Comparison of ENCODE assay signal across 17 mouse cellular contexts in the genomic region with DNA sequence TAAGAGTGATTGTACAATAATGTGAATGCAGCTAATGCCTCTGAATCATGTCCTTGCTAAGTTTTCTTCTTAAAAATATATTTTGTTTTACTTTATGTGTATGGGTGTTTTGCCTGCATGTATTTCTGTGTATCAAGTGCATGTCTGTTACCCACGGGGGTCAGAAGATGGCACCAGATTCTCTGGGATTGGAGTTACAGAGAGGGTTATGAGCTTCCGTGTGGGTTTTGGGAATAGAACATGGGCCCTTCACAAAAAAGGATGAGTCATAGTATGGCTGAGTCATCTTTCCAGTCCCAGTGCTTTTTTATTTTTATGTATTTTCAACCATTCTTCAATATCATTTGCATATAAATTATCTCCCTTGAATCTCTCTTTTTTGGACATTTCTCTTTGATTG.
DNase-seq lines count a peak whose midpoint lies in the region; ATAC-seq and TF ChIP-seq lines count a peak whose summit lies in the region.
"Had no signal": no experiment of that assay in that cellular context is flagged by ENCODE, and none has a peak within 500 bp of the region (broad histone marks: within the 10 kb centered on the region; RNA-seq: fewer than 3 reads in every experiment).

No protein-coding gene starts in this region.

- no peak for ATAC-seq in hindbrain, embryonic 11.5 days (ENCODE audit: low FRiP score)
- no peak for ATAC-seq in midbrain, postnatal 0 days (ENCODE audit: low FRiP score)
- ATAC-seq in midbrain, embryonic 16.5 days: no peak
- ATAC-seq in CD4-positive, CD25-positive, alpha-beta regulatory T cell, adult 4 months: no peak
- ATAC-seq: intestine, embryonic 15.5 days; liver, embryonic 12.5 days had no signal

- DNase-seq in cerebellum, postnatal 10 days: peak; percentile 10 to 18
- no peak for DNase-seq in cerebellum, adult 11 months
- DNase-seq in hindbrain, embryonic 11.5 days (ENCODE audit: low spot score): peak; percentile 4
- DNase-seq in hindbrain, embryonic 10.5 days (ENCODE audit: low spot score): no peak
- no peak for DNase-seq in midbrain, postnatal 0 days (ENCODE audit: low spot score)
- peak; percentile 14 for DNase-seq in embryo, embryonic 11 days
- DNase-seq: adrenal gland, adult 8-10 months; kidney, postnatal 10 days; retina, postnatal 1 day; thymus, postnatal 36 days had no signal

- no peaks in the 10 kb centered on the region for H3K4me1 ChIP-seq in hindbrain, embryonic 11.5 days (replicated peaks; ENCODE audit: control insufficient read depth, insufficient read depth, low read length)
- H3K4me1 ChIP-seq in hindbrain, embryonic 10.5 days (replicated peaks): no peaks in the 10 kb centered on the region
- no peaks in the 10 kb centered on the region for H3K4me1 ChIP-seq in midbrain, postnatal 0 days (ENCODE audit: insufficient read depth, low read length)
- H3K4me1 ChIP-seq in midbrain, embryonic 16.5 days (ENCODE audit: control insufficient read depth, insufficient read depth, low read length): peaks cover 5% of the 10 kb centered on the region; the same call in 1 of the 2 replicates
- H3K4me1 ChIP-seq: intestine, embryonic 15.5 days; limb, embryonic 10.5 days; liver, embryonic 12.5 days; neural tube, embryonic 15.5 days had no signal

- H3K4me3 ChIP-seq in hindbrain, embryonic 11.5 days (ENCODE audit: low read depth, low read length): no peak overlapping the region
- no peak overlapping the region for H3K4me3 ChIP-seq in hindbrain, embryonic 10.5 days
- no peak overlapping the region for H3K4me3 ChIP-seq in midbrain, postnatal 0 days (ENCODE audit: low read depth, low read length)
- H3K4me3 ChIP-seq in midbrain, embryonic 16.5 days (ENCODE audit: low read depth, low read length): no peak overlapping the region
- H3K4me3 ChIP-seq: intestine, embryonic 15.5 days; limb, embryonic 10.5 days; liver, embryonic 12.5 days; neural tube, embryonic 15.5 days had no signal

- H3K36me3 ChIP-seq in hindbrain, embryonic 11.5 days (ENCODE audit: control insufficient read depth, insufficient read depth, low read length): no peaks in the 10 kb centered on the region
- H3K36me3 ChIP-seq in hindbrain, embryonic 10.5 days: no peaks in the 10 kb centered on the region
- H3K36me3 ChIP-seq in midbrain, postnatal 0 days (ENCODE audit: insufficient read depth, low read length): no peaks in the 10 kb centered on the region
- no peaks in the 10 kb centered on the region for H3K36me3 ChIP-seq in midbrain, embryonic 16.5 days (ENCODE audit: control insufficient read depth, insufficient read depth, low read length)
- H3K36me3 ChIP-seq: G1E; intestine, embryonic 15.5 days; limb, embryonic 10.5 days; liver, embryonic 12.5 days; neural tube, embryonic 15.5 days had no signal

- TF ChIP-seq CTCF in midbrain, postnatal 0 days (IDR thresholded peaks at IDR 0.05): peak; percentile 29

- 74% methylated on average over 2 of the region's 2 CpGs for WGBS in hindbrain, embryonic 11.5 days
- WGBS in hindbrain, embryonic 10.5 days: 74% methylated on average over 2 of the region's 2 CpGs
- WGBS in midbrain, postnatal 0 days: 61% methylated on average over 2 of the region's 2 CpGs
- 57% methylated on average over 2 of the region's 2 CpGs for WGBS in midbrain, embryonic 16.5 days

- H3K4me2 ChIP-seq in hindbrain, embryonic 11.5 days (replicated peaks; ENCODE audit: low read depth, low read length): no peak overlapping the region
- no peak overlapping the region for H3K4me2 ChIP-seq in midbrain, postnatal 0 days (ENCODE audit: low read depth, low read length, poor library complexity, severe bottlenecking)
- H3K4me2 ChIP-seq in midbrain, embryonic 16.5 days (ENCODE audit: low read length): no peak overlapping the region
- H3K4me2 ChIP-seq: intestine, embryonic 15.5 days; liver, embryonic 12.5 days; neural tube, embryonic 15.5 days had no signal

- no peaks in the 10 kb centered on the region for H3K27me3 ChIP-seq in hindbrain, embryonic 11.5 days (ENCODE audit: control insufficient read depth, insufficient read depth, low read length)
- no peaks in the 10 kb centered on the region for H3K27me3 ChIP-seq in hindbrain, embryonic 10.5 days (ENCODE audit: insufficient read depth, poor library complexity, severe bottlenecking)
- no peaks in the 10 kb centered on the region for H3K27me3 ChIP-seq in midbrain, postnatal 0 days (ENCODE audit: insufficient read depth, low read length)
- H3K27me3 ChIP-seq in midbrain, embryonic 16.5 days (ENCODE audit: control insufficient read depth, insufficient read depth, low read depth, low read length): no peaks in the 10 kb centered on the region
- H3K27me3 ChIP-seq: intestine, embryonic 15.5 days; liver, embryonic 12.5 days; neural tube, embryonic 15.5 days had no signal

- H3K27ac ChIP-seq in hindbrain, embryonic 11.5 days (ENCODE audit: low read depth, low read length): no peak overlapping the region
- H3K27ac ChIP-seq in hindbrain, embryonic 10.5 days: no peak overlapping the region
- no peak overlapping the region for H3K27ac ChIP-seq in midbrain, postnatal 0 days (ENCODE audit: low read depth, low read length)
- H3K27ac ChIP-seq in midbrain, embryonic 16.5 days (ENCODE audit: low read length): no peak overlapping the region
- H3K27ac ChIP-seq: intestine, embryonic 15.5 days; limb, embryonic 10.5 days; liver, embryonic 12.5 days; neural tube, embryonic 15.5 days had no signal

- H3K9me3 ChIP-seq in hindbrain, embryonic 11.5 days (ENCODE audit: control insufficient read depth, low read length): no peaks in the 10 kb centered on the region
- no peaks in the 10 kb centered on the region for H3K9me3 ChIP-seq in hindbrain, embryonic 10.5 days
- no peaks in the 10 kb centered on the region for H3K9me3 ChIP-seq in midbrain, postnatal 0 days (ENCODE audit: low read length)
- no peaks in the 10 kb centered on the region for H3K9me3 ChIP-seq in midbrain, embryonic 16.5 days (replicated peaks; ENCODE audit: control insufficient read depth, low read length, poor library complexity, severe bottlenecking)
- H3K9me3 ChIP-seq: G1E; intestine, embryonic 15.5 days; limb, embryonic 10.5 days; liver, embryonic 12.5 days; neural tube, embryonic 15.5 days had no signal

- H3K9ac ChIP-seq in hindbrain, embryonic 11.5 days (ENCODE audit: low read depth, low read length): no peak overlapping the region
- no peak overlapping the region for H3K9ac ChIP-seq in midbrain, postnatal 0 days (replicated peaks; ENCODE audit: low read length, poor library complexity, severe bottlenecking)
- no peak overlapping the region for H3K9ac ChIP-seq in midbrain, embryonic 16.5 days (ENCODE audit: low read depth, low read length)
- H3K9ac ChIP-seq: intestine, embryonic 15.5 days; liver, embryonic 12.5 days; neural tube, embryonic 15.5 days had no signal

Comparison
In these comparisons a context has a peak if more than half of its experiments do, and no peak if none do; other contexts are left out.
1. DNase-seq: peak in cerebellum, postnatal 10 days (2 of 2), hindbrain, embryonic 11.5 days (single experiment) and embryo, embryonic 11 days (single experiment); none in cerebellum, adult 11 months (single experiment), hindbrain, embryonic 10.5 days (single experiment) and midbrain, postnatal 0 days (single experiment).